Mouse (Mus musculus): ENCODE data around the gene Wdr72.

The Wdr72 gene

DNA sequence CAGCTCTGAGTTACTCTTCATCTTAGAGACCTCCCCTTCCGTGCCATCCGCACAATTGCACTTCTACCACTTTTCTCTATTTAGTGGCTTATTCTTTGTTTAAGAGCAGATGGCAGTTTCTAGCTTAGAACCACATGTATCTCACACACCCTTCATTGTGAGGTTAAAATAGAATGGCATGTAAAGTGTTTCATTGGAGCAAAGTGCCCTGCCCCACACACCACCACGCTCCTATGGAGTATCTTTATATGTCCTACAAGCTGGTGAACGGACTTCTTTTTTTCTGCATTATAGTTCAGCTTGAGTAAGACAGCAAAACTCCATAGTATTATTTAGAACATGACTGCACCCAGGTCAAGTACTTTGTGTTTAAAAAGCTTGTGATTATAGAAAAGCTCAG, 137.9 kb downstream of the Wdr72 start:
- no peak for DNase-seq

DNA sequence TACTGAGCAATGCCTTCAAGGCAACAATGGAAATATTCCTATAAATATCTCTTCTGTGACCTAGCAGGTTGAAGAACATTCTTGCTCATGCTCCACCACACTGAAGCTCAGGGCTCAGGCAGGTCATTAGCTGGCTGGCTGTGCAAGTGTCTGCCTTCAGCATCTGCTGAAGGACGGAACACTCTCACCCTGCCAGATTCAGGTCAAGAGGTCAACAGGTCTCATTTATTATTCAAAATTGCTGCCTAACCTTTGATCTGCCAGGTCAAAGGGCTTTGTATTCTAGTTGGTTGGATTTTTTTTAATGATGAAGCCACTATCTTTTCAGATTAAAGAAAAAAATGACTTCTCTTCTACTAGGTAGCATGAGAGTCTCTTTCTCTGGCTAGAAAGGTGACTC, 139.3 kb downstream of the Wdr72 start:
- DNase-seq, result no peak

DNA sequence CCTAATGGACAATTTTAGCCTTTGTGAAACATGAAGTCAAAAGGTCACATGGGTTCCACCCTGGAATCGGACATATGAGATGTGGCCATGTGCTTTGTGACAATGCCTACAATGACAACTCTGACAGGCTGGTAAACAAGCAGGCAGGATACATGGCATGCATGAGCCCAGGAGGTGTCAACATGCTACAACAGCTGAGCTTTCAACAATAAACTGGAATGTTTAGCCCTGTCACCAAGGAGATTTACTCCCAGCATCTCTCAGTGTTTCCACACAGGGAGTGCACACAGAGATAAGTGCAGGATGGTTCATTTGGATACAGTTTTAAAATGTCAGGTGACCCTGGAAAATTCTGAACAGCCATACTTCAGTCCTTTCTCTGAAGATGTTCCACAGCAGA, 140.4 kb downstream of the Wdr72 start:
- no peak for DNase-seq

DNA sequence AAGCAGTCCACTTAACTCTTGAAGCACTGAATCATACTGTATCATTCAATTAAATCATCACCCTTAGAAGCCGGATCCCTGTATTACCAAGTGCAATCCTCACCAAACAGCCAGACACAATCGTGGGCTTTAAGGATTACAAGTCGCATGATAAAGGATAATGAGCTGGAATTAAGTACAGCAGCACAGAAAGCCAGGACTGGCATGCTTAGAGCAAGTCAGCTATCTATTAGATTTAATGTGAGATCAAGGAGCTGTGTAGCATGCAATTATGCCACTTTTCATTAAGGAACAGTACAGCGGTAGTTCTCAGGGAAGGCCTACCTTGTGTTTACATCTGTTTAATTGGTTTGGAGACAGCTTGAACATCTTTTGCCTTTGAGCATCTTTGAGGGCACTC, 148.2 kb downstream of the Wdr72 start:
- DNase-seq, result no peak

DNA sequence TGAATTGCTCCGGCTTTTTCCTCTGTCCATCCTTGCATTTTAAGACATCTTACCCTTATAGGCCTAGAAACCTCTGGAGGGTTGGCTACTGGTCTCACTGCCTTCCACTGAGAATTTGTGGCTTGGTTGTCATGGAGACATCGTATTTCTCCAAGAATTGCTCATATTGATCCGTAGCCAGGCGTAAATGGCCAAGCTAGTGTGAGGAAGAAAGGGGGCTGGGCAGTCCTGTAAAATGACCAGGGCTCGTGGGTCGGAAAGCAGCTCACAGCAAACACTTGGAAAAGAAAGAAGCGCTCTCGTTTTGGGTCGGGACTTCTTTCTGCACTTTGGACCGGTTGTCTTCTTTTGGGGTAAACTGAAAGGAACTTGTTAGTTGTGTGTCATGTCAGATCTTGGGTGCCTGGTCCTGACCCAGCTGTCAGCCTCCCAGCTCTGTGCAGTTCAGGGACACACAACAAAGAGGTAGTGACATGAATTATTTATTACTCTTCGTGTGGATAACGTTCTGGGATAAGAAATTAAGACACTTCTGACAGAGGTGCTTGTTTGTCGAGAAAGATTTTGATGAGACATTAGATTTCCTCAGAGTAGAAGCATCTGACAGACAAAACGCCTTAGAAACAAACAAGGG, 167.7 kb downstream of the Wdr72 start:
- DNase-seq, result no peak

DNA sequence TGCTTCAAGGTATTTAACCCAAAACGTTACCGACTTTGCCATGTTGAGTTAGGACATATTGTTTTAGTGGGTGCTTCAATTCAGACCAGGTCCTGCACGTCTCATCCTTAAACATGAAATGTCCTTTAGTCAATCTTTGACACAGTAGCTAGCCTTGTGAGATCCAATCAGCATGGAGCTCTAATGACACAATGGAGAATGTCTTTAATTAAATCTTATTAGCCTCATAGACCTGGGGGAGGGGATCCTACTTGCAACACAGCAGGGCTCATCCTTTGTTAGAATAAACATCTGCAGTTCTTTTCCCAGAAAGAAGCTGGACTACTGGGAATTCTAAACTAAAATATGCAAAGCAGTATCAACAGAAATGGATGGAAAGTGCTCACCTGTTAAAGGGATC, 171.9 kb downstream of the Wdr72 start:
- no peak for DNase-seq

DNA sequence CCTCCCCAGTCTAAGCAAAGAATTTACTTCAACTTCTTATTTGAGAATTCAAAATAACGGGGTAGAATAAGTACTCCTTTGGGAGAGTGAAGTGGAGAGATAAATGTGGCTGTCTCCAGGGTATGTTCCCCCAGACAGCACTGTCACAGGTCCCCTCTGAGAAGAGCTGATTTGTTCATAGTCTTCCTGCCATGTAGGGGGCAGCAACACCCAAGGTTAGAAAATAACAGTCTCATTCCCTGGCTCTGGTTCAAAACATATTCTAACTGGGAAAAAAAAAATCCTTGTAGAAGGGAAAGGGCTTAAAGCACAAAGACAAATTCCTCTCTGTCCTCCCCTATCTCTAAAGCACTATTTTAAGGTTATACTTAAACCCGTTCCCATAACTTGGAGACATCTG, 176.1 kb downstream of the Wdr72 start:
- peak in 1 of 2 experiments; percentile 26 for DNase-seq

DNA sequence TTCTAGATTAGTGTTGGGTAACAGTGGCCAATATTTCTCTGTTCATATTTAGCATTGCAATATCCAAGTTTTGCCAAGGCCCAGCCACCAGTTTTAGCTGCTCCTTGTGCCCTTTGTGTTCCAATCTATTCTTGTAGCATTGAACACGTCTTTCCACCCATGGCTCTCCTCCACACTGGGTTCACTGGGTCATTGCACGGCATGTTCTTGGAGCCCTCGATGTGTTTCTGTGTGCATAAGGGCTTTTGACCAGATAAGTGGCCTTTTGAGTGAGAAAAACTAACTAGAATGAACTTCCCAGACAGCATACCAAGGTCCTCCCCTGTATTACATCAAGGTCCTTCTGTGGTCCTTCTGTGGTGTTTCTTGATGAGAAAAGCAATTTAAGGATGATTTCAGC, 184.3 kb downstream of the Wdr72 start:
- peak; percentile 7 to 41 for DNase-seq

DNA sequence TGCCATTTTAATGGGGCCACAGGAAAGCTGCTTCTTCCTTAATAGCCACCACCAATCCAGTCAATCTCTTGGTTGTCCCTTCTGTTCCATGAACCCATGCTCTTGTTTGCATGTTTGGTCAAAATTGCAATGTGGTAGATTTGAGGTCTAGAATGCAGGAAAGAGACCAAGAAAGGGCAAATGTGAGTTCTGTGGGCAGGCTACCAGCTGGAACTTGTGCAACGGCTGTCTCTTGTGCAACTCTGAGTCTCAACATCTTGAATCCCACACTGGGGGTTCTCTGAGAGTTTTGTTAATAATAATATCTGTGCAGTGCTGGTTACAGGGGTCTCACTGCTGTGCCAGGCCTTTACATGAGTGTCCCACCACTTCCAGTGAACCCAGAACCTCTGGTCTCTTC, 208.6 kb downstream of the Wdr72 start:
- DNase-seq, result no peak

DNA sequence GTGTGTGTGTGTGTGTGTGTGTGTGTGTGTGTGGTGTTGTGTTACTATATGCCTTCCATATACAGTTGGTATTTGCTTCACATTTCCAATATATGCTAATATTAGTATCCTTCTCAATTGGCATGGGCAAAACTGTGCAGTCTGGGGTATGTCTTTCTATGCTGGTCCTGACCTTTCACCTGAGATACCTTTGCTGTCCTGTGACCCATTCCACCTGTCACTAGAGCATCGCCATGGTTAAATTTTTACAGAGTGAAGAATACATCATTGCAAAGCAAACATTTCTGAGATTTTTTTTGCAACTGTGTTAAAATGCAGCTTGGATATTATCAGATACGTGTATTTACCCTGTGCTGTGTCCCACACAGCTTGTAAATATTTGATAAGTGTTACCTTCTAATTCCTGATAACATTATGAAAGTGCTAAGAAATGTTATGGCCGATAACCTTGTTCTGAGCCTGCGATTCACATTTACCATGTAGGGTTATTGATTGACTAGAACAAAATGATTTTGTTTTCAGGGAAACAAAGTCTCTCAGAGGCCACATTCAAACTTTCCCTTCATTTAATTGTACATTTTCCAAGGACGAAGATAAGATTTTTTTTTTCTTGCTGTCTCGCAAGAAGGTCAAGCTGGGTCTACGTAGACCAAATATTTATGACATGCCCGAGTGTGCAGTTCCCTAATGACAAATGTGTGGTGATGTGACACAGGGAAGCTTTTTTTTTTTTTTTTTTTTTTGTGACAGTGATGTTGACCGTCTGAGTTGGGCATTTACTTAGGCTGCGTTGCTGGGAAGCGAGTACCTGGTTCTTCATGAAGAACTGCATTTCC, 214.2 kb downstream of the Wdr72 start:
- no peak for DNase-seq

DNA sequence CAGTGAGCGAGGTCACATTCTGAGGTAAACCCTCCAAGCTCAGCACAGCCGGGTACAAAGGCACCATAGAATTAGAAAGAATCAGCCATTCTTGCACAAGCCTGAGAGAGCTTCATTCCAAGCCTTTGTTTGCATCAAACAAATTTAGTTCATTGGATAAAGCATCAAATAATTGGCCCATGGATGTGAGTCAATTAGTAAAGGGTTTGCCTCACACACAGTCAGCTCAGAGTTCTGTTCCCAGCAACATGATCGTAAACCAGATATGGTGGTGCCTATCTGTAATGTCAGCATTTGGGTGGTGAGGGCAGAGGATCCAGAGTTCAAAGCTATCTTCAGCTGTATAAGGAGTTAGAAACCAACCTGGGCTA, 214.8 kb downstream of the Wdr72 start:
- no peak for DNase-seq

DNA sequence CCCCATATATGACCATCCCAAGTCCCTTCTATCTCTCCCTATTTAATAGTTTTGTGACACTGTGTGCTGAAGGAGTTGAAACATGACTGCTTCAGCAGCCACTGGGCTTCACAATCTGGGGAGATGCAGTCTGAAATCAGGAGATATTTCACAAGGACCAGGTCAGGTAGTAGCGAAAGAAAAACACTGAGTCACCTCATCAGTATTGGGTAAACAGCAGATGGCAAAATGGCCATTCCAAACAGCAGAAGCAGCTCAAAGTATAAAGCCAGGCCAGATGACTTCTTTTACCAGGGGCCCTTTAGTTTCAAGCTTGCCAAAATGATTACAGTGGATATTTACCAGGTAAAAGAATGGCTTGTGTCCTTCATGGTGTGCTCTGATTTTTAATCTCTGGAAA, 215.8 kb downstream of the Wdr72 start:
- no peak for DNase-seq

DNA sequence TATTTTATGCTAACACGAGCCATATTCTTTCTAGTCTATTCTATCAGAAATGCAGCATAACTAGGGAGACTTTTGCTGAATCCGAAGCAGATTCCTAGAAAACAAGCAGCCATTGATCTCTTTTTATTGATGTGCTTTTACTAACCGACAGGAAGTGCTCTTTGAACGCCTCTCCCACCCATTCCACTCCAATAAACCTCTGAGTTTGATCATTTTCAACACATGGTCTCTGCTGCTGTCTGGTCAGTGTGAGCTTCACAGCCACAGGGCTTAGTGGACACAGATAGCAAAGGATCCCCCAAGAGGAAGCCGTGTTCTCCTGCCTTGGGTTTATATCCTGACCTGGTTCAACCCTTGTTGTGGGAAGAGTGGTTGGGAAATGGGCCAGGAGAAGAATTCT, 218.7 kb downstream of the Wdr72 start:
- DNase-seq, result no peak

DNA sequence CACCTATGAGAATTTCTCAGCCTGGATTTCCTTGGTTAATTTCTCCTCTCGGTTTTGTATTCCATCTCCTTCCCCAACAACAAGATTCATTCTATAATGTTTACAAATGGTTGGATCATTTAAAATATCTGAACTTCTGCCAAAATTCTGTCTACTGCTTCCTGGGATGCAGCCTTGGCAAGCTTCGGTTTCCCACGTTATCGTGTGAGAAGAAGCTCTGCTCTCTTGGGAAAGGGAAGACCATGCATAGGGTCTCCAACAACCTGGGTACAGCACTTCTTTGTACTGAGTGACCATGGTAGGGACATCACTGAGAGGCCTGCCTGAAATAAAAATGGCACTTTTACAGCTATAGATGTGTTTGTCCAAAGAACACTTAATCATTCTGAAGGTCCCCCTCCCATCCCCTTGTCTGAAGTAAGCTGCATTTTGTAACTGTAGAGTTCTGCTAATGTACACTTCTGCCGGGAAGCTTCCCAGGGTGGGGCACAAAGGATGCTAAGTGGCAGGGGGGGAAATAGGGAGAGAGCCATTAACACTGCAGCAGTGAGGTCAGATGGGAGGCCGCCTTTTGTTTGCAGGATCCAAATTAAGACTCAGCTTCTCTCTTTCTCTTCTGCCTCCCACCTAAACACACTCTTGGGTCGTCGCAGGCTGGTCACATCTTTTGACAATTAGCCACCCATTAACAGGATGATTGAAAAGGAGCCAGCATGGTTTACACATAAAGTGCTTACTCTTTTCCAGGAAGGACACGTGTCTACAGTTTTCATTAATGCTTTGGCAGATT, 220.7 kb downstream of the Wdr72 start:
- peak in 1 of 2 experiments; percentile 22 for DNase-seq

DNA sequence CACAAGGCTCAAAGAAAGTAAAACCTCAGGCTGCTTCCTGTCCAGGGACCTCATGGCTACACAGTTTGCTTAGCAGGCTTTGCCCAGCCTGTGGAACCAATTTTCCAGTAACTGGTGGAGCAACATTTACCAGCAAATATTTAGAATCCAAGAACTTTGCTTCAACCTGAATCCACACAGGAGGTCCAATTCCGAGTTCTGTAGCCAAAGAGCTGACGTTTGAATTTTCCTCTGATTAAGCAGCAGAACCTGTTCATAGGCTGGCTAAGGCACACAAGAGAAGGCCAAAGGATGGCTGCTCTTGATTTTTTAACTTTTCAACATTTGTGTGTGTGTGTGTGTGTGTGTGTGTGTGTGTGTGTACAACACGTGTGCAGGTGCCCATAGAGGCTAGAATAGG, 222.2 kb downstream of the Wdr72 start:
- DNase-seq, result no peak

Measured in lung, postnatal 4 days (tissue).